Mouse (Mus musculus) heart, embryonic 16.5 days (tissue): ENCODE results near the gene Tmub2. TPM values are rescaled to one million over a fixed set of nuclear protein-coding genes. Genes with fewer than 3 reads are reported as not detected.

ENCODE experiments used
- ATAC-seq: fragments of 200-750 bp; cut with Nextera tagmentation; replicated peaks from 2 replicates; pipeline ENCODE4 v1.8.0; 2017; ENCODE audit warnings: moderate number of reproducible peaks; ENCODE audit not compliant: insufficient read depth, low FRiP score; ENCODE audit errors: extremely low read depth
- H3K27ac ChIP-seq: fragments of 300-500 bp; sonication (generic); 2 replicates; pipeline ENCODE4 v1.5.1; 2014; ENCODE audit warnings: mild to moderate bottlenecking, low read length, control low read depth, moderate library complexity
- H3K27me3 ChIP-seq: fragments of 300-500 bp; sonication (generic); 2 replicates; pipeline ENCODE4 v1.6.1; 2014; ENCODE audit warnings: low read length, mixed read lengths; ENCODE audit not compliant: control insufficient read depth, insufficient read depth
- H3K36me3 ChIP-seq: fragments of 300-500 bp; sonication (generic); 2 replicates; pipeline ENCODE4 v1.6.1; 2014; ENCODE audit not compliant: control insufficient read depth, insufficient read depth
- H3K4me1 ChIP-seq: fragments of 300-500 bp; sonication (generic); 2 replicates; pipeline ENCODE4 v1.6.1; 2014; ENCODE audit warnings: low read length, mixed read lengths; ENCODE audit not compliant: control insufficient read depth, insufficient read depth
- H3K4me2 ChIP-seq: fragments of 300-500 bp; sonication (generic); 2 replicates; pipeline ENCODE4 v1.6.1; 2014; ENCODE audit warnings: low read depth, mild to moderate bottlenecking, control low read depth, low read length
- H3K4me3 ChIP-seq: fragments of 300-500 bp; sonication (generic); 2 replicates; pipeline ENCODE4 v1.5.1; 2014; ENCODE audit warnings: mild to moderate bottlenecking, control low read depth, low read length
- H3K9ac ChIP-seq: fragments of 300-500 bp; sonication (generic); 2 replicates; pipeline ENCODE4 v1.6.1; 2014; ENCODE audit warnings: low read length, control low read depth
- H3K9me3 ChIP-seq: fragments of 300-500 bp; sonication (generic); replicated peaks from 2 replicates; pipeline ENCODE4 v1.6.1; 2016; ENCODE audit warnings: low read length; ENCODE audit not compliant: control insufficient read depth
- WGBS: fragments of 180-500 bp; shearing (Covaris S2); extraction: QIAGEN DNeasy Blood & Tissue Kit; methylation state at CpG from one replicate; pipeline ENCODE4 v1.1.7; 2014; 5-methylcytosine and 5-hydroxymethylcytosine counted together
- polyA plus RNA-seq: library from polyadenylated mRNA; unstranded; fragments of >200 nt; fragmentation: Nextera tagmentation; extraction: Ambion mirVana; gene quantifications from 2 replicates; pipeline ENCODE4 v1.2.1, GENCODE M21; 2015

Gene Tmub2
- polyA plus RNA-seq, 1 experiment from 2014 or later: 42.6 TPM

GRCm38 (mm10) chr11:102248630-102249230 is 36.0 kb upstream of the Tmub2 start, which contains the start of gene BC030867:
Gene BC030867, plus strand, starts transcription at chr11:102248882.
- 0 out of 2 replicates have a peak, but pooled peaks cover 3% of the 10 kb centered on the region for H3K36me3 ChIP-seq
- H3K9me3 ChIP-seq: no peaks in the 10 kb centered on the region
- H3K27ac ChIP-seq: peak within 1 kb of the TSS; percentile 57
- under 1% methylated on average over 41 of the region's 41 CpGs for WGBS
- no peaks in the 10 kb centered on the region for H3K27me3 ChIP-seq
- H3K9ac ChIP-seq: peak within 1 kb of the TSS; percentile 86
- peak within 1 kb of the TSS; percentile 99 for H3K4me2 ChIP-seq
- H3K4me3 ChIP-seq: peak within 1 kb of the TSS; percentile 90
- peaks cover 22% of the 10 kb centered on the region for H3K4me1 ChIP-seq
- peak; percentile 33; the same call in 1 of the 2 replicates for ATAC-seq

- no peak for ATAC-seq
- peak overlapping the region; percentile 99 for H3K4me2 ChIP-seq
- H3K4me1 ChIP-seq: peaks cover 29% of the 10 kb centered on the region
- H3K9me3 ChIP-seq: no peaks in the 10 kb centered on the region
- WGBS: 13% methylated on average over 9 of the region's 9 CpGs
- H3K9ac ChIP-seq: peak overlapping the region; percentile 86
- no peaks in the 10 kb centered on the region for H3K27me3 ChIP-seq
- 0 out of 2 replicates have a peak, but pooled peaks cover 3% of the 10 kb centered on the region for H3K36me3 ChIP-seq
- no peak overlapping the region for H3K27ac ChIP-seq
- peak overlapping the region; percentile 90 for H3K4me3 ChIP-seq
These were observed 35.2 kb upstream of the Tmub2 start for GRCm38 (mm10) chr11:102249351-102250090.

- H3K36me3 ChIP-seq: peaks cover 7% of the 10 kb centered on the region; the same call in 1 of the 2 replicates
- no peak overlapping the region for H3K4me2 ChIP-seq
- no peak overlapping the region for H3K4me3 ChIP-seq
- 45% methylated on average over 9 of the region's 9 CpGs for WGBS
- no peaks in the 10 kb centered on the region for H3K27me3 ChIP-seq
- no peaks in the 10 kb centered on the region for H3K9me3 ChIP-seq
- H3K4me1 ChIP-seq: peaks cover 12% of the 10 kb centered on the region
- H3K9ac ChIP-seq: no peak overlapping the region
- no peak overlapping the region for H3K27ac ChIP-seq
- no peak for ATAC-seq
These were observed 27.2 kb upstream of the Tmub2 start for GRCm38 (mm10) chr11:102257514-102257913.

GRCm38 (mm10) chr11:102258095-102258494 is 26.6 kb upstream of the Tmub2 start:
- no peak for ATAC-seq
- Histone ChIP-seq H3K4me1 (peaks cover 12% of the 10 kb centered on the region), H3K4me3 (no peak overlapping the region), H3K36me3 (peaks cover 7% of the 10 kb centered on the region; the same call in 1 of the 2 replicates), H3K27ac (no peak overlapping the region), H3K27me3 (no peaks in the 10 kb centered on the region), H3K9me3 (no peaks in the 10 kb centered on the region), H3K4me2 (no peak overlapping the region), H3K9ac (no peak overlapping the region)
- WGBS: 70% methylated on average over 6 of the region's 6 CpGs

- H3K9ac ChIP-seq: no peak overlapping the region
- no peaks in the 10 kb centered on the region for H3K9me3 ChIP-seq
- H3K4me2 ChIP-seq: no peak overlapping the region
- 92% methylated on average over 3 of the region's 3 CpGs for WGBS
- H3K4me3 ChIP-seq: no peak overlapping the region
- H3K4me1 ChIP-seq: peaks cover 11% of the 10 kb centered on the region
- no peak overlapping the region for H3K27ac ChIP-seq
- H3K36me3 ChIP-seq: peaks cover 7% of the 10 kb centered on the region; the same call in 1 of the 2 replicates
- no peaks in the 10 kb centered on the region for H3K27me3 ChIP-seq
- ATAC-seq: no peak
These were observed 26.2 kb upstream of the Tmub2 start for GRCm38 (mm10) chr11:102258521-102258920.

- H3K4me2 ChIP-seq: no peak overlapping the region
- no peak overlapping the region for H3K9ac ChIP-seq
- peaks cover 7% of the 10 kb centered on the region; the same call in 1 of the 2 replicates for H3K4me1 ChIP-seq
- ATAC-seq: no peak
- WGBS: 93% methylated on average over 7 of the region's 7 CpGs
- no peak overlapping the region for H3K4me3 ChIP-seq
- H3K27ac ChIP-seq: no peak overlapping the region
- no peaks in the 10 kb centered on the region for H3K27me3 ChIP-seq
- no peaks in the 10 kb centered on the region for H3K9me3 ChIP-seq
- H3K36me3 ChIP-seq: peaks cover 6% of the 10 kb centered on the region; the same call in 1 of the 2 replicates
These were observed 21.5 kb upstream of the Tmub2 start for GRCm38 (mm10) chr11:102263211-102263610.

- H3K4me3 ChIP-seq: no peak overlapping the region
- no peak overlapping the region for H3K27ac ChIP-seq
These were observed 18.9 kb upstream of the Tmub2 start for GRCm38 (mm10) chr11:102265816-102266215.

GRCm38 (mm10) chr11:102266631-102267355 is 17.9 kb upstream of the Tmub2 start:
- WGBS: 84% methylated on average over 8 of the region's 8 CpGs
- peaks cover 14% of the 10 kb centered on the region; the same call in 1 of the 2 replicates for H3K4me1 ChIP-seq
- no peaks in the 10 kb centered on the region for H3K9me3 ChIP-seq
- ATAC-seq: no peak
- H3K27ac ChIP-seq: no peak overlapping the region
- no peaks in the 10 kb centered on the region for H3K36me3 ChIP-seq
- H3K27me3 ChIP-seq: no peaks in the 10 kb centered on the region
- H3K9ac ChIP-seq: peak overlapping the region; percentile 46
- H3K4me3 ChIP-seq: no peak overlapping the region
- peak overlapping the region; percentile 28; the same call in 1 of the 2 replicates for H3K4me2 ChIP-seq

More at GRCm38 (mm10) chr11:102265816-102266215, 18.9 kb upstream of the Tmub2 start:
- peak overlapping the region; percentile 1; the same call in 1 of the 2 replicates for H3K9ac ChIP-seq
- H3K4me1 ChIP-seq: peaks cover 14% of the 10 kb centered on the region; the same call in 1 of the 2 replicates
- WGBS: 65% methylated on average over 14 of the region's 14 CpGs
- no peaks in the 10 kb centered on the region for H3K9me3 ChIP-seq
- no peak overlapping the region for H3K4me2 ChIP-seq
- no peaks in the 10 kb centered on the region; the same call in 1 of the 2 replicates for H3K36me3 ChIP-seq
- H3K27me3 ChIP-seq: no peaks in the 10 kb centered on the region
- no peak for ATAC-seq
